Mouse (Mus musculus): ENCODE results near the gene Slc13a5.

- TF ChIP-seq CTCF (IDR thresholded peaks at IDR 0.05) = no peak
- no peak for TF ChIP-seq EP300 (IDR thresholded peaks at IDR 0.05)
Measured at GRCm38 (mm10) chr11:72271761-72272160, 4.7 kb upstream of the Slc13a5 start.
